Mouse (Mus musculus): ENCODE results near the gene Ccdc183.

The Ccdc183 gene

GRCm38 (mm10) chr2:25607761-25608622 is 9.5 kb downstream of the Ccdc183 start, which contains the start of gene Rabl6:
Gene Rabl6, minus strand, starts transcription at chr2:25608521.
- peak; percentile 80 to 84 for DNase-seq (ENCODE audit: low spot score in 2 of 2)

- no peak for DNase-seq (ENCODE audit: low spot score in 2 of 2)
Observed at GRCm38 (mm10) chr2:25602526-25602925, 15.0 kb downstream of the Ccdc183 start.

GRCm38 (mm10) chr2:25600037-25600436 is 17.4 kb downstream of the Ccdc183 start:
- no peak for DNase-seq (ENCODE audit: low spot score in 2 of 2)

- DNase-seq (ENCODE audit: low spot score in 2 of 2): no peak
Observed at GRCm38 (mm10) chr2:25598749-25599148, 18.7 kb downstream of the Ccdc183 start.

- no peak for DNase-seq (ENCODE audit: low spot score in 2 of 2)
Observed at GRCm38 (mm10) chr2:25596765-25597510, 20.5 kb downstream of the Ccdc183 start.

- peak in 1 of 2 experiments; percentile 15 for DNase-seq (ENCODE audit: low spot score in 2 of 2)
Observed at GRCm38 (mm10) chr2:25591863-25592262, 25.6 kb downstream of the Ccdc183 start.

GRCm38 (mm10) chr2:25588227-25588907 is 29.1 kb downstream of the Ccdc183 start:
- peak in 1 of 2 experiments; percentile 10 for DNase-seq (ENCODE audit: low spot score in 2 of 2)

- DNase-seq (ENCODE audit: low spot score in 2 of 2): no peak
Observed at GRCm38 (mm10) chr2:25587290-25587689, 30.2 kb downstream of the Ccdc183 start.

GRCm38 (mm10) chr2:25585601-25586000 is 31.9 kb downstream of the Ccdc183 start:
- no peak for DNase-seq (ENCODE audit: low spot score in 2 of 2)

GRCm38 (mm10) chr2:25584856-25585255 is 32.6 kb downstream of the Ccdc183 start:
- DNase-seq (ENCODE audit: low spot score in 2 of 2): no peak

GRCm38 (mm10) chr2:25584152-25584551 is 33.3 kb downstream of the Ccdc183 start:
- no peak for DNase-seq (ENCODE audit: low spot score in 2 of 2)

GRCm38 (mm10) chr2:25583571-25583970 is 33.9 kb downstream of the Ccdc183 start:
- DNase-seq (ENCODE audit: low spot score in 2 of 2): no peak

- DNase-seq (ENCODE audit: low spot score in 2 of 2): peak in 1 of 2 experiments; percentile 52
Observed at GRCm38 (mm10) chr2:25583120-25583481, 34.4 kb downstream of the Ccdc183 start.

GRCm38 (mm10) chr2:25582466-25583119 is 34.9 kb downstream of the Ccdc183 start:
- DNase-seq (ENCODE audit: low spot score in 2 of 2): peak; percentile 84 to 88

- peak in 1 of 2 experiments; percentile 47 for DNase-seq (ENCODE audit: low spot score in 2 of 2)
Observed at GRCm38 (mm10) chr2:25581901-25582301, 35.6 kb downstream of the Ccdc183 start.

- DNase-seq (ENCODE audit: low spot score in 2 of 2): peak; percentile 70 to 77
Observed at GRCm38 (mm10) chr2:25581294-25581864, 36.1 kb downstream of the Ccdc183 start, which contains the start of gene Ajm1. Gene Ajm1, minus strand, starts transcription at chr2:25581757.

GRCm38 (mm10) chr2:25580621-25581101 is 36.8 kb downstream of the Ccdc183 start:
- DNase-seq (ENCODE audit: low spot score in 2 of 2): peak in 1 of 2 experiments; percentile 36

- peak in 1 of 2 experiments; percentile 48 for DNase-seq (ENCODE audit: low spot score in 2 of 2)
Observed at GRCm38 (mm10) chr2:25579737-25580460, 37.6 kb downstream of the Ccdc183 start.

- no peak for DNase-seq (ENCODE audit: low spot score in 2 of 2)
Observed at GRCm38 (mm10) chr2:25578796-25579736, 38.4 kb downstream of the Ccdc183 start.
